Mouse (Mus musculus): Measurements from ENCODE around the gene Pth2r.

The Pth2r gene

DNA sequence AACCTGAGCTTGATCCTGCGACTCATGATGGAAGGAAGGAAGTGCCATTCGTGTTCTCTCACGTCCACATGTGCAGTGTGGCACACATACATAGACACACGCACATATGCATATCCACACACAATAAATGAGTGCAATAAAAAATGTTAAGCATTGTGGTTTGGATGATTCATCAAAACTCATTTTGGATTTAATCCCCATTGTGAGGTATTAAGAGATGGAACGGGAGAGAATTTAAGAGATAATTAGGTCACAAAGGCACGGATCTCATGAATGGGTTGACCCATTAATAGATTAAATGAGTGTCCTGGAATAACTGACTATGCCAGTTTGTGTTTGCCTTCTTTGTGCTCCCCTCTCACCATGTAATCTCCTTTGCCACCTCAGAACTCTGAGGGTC, at the start of gene Pth2r:
Pth2r (plus strand) TSS at position 301 of the 400 bp plus-strand sequence.
- DNase-seq (ENCODE audit: extremely low read depth, low read depth) = no peak

- DNase-seq (ENCODE audit: extremely low read depth, low read depth) = no peak
Observed at GRCm38 (mm10) chr1:65237712-65238111, 44.1 kb upstream of the Pth2r start.

- peak; percentile 26 for DNase-seq (ENCODE audit: extremely low read depth, low read depth)
Observed at GRCm38 (mm10) chr1:65245637-65246036, 36.2 kb upstream of the Pth2r start.

DNA sequence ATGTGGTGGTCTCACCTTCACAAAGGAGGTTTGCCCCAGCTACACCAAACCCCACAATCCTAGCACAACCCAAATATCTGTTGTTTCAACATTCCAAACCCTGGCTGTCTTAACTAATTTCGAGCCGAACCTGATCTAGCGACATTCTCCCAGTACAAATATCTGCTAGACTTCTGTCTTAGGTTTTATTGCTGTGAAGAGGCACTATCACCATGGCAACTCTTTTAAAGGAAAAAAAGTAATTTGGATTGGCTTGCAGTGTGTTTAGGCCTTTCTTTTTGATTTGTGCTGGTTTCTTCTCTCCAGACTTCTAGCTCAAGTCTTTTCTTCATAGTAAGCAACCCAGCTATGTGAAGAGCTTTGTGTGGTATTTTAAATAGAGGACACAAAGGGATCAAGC, 1.4 kb upstream of the Pth2r start:
- no peak for DNase-seq (ENCODE audit: extremely low read depth, low read depth)

GRCm38 (mm10) chr1:65282766-65283165, 910 bp downstream of the Pth2r start:
- DNase-seq (ENCODE audit: extremely low read depth, low read depth) = peak; percentile 43

- DNase-seq (ENCODE audit: extremely low read depth, low read depth) = no peak
Observed at GRCm38 (mm10) chr1:65308476-65308875, 26.6 kb downstream of the Pth2r start.

GRCm38 (mm10) chr1:65311214-65311933, 29.5 kb downstream of the Pth2r start:
- DNase-seq (ENCODE audit: extremely low read depth, low read depth) = no peak

- peak; percentile 25 for DNase-seq (ENCODE audit: extremely low read depth, low read depth)
Observed at GRCm38 (mm10) chr1:65312118-65312517, 30.3 kb downstream of the Pth2r start.

DNA sequence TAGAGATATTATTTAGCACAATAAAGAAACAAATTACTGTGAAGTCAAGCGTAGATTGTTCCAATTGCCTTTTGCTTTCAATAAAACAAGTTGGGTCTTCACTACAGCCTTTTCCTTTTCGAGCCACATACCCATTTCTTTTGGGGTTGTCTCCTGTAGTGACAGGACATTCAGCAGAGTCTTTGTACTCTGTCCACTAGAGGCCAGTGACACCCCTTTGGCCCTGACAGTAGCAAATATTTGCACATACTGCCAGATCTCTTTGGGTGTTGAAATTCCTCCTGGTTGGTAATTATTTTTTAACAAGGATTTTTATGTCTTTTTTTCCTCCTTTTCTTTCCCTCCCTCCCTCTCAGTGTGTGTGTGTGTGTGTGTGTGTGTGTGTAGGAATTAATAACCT, 31.0 kb downstream of the Pth2r start:
- DNase-seq (ENCODE audit: extremely low read depth, low read depth) = no peak

- no peak for DNase-seq (ENCODE audit: extremely low read depth, low read depth)
Observed at GRCm38 (mm10) chr1:65314054-65315021, 32.5 kb downstream of the Pth2r start.

DNA sequence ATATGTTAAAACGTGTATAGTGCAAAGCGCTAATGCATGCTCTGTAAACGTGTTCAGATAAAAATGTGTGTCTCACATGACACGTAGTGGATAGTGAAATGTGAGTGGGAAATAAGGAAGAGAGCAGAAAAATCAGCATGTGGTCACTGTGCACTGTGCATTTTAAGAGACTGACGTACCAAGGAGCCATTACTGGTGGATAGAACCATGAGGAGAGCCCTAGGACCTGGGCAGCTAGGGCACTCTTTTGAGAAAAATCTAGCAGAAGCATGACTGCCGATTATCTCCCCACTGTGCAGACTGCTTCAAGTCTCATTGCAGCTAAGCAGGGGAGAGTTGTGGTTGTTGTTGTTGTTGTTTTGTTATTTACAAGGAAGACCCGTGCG, 33.2 kb downstream of the Pth2r start:
- DNase-seq (ENCODE audit: extremely low read depth, low read depth) = no peak

- no peak for DNase-seq (ENCODE audit: extremely low read depth, low read depth)
Observed at GRCm38 (mm10) chr1:65334026-65334425, 52.2 kb downstream of the Pth2r start.

GRCm38 (mm10) chr1:65337768-65338167, 55.9 kb downstream of the Pth2r start:
- DNase-seq (ENCODE audit: extremely low read depth, low read depth) = no peak

- DNase-seq (ENCODE audit: extremely low read depth, low read depth) = no peak
Observed at GRCm38 (mm10) chr1:65340240-65340639, 58.4 kb downstream of the Pth2r start.

DNA sequence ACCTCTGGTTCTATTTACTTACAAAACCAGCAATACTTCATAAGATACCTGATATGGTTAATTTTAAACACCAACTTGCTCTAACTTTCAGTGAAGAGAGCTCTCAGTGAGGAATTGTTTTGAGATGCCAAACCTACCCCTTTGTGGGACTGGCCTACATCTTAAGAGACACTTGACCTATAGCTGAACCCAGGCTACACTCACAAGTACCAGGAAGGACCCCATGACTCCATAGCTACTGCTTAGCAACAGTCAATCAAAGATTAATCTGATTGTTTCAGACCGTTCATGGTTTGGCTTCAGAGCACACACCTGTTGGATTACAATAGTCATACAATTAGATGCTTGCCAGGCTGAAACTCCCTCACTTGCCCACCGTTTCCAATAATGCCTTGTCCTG, 71.1 kb downstream of the Pth2r start:
- no peak for DNase-seq (ENCODE audit: extremely low read depth, low read depth)

DNA sequence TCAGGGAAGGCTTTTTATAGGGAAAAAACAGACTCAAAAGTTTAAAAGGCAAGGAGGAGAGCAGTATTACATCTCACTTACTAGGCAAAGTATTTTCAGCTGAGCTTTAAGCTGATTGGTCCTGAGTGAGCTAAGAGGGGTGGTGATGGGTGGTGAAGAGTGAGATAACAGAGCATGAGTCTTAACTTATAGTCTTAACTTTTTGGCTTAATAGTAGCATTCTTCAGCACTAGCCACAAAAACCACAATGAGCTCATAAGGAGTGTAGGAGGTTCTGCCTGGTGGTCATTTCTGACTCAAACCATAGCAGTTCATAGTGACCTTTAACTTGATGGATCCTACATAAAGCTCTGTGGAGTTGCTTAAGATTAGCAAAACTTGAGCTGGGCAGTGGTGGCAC, 72.3 kb downstream of the Pth2r start:
- no peak for DNase-seq (ENCODE audit: extremely low read depth, low read depth)

GRCm38 (mm10) chr1:65388328-65388727, 106.5 kb downstream of the Pth2r start:
- DNase-seq (ENCODE audit: extremely low read depth, low read depth) = no peak

DNA sequence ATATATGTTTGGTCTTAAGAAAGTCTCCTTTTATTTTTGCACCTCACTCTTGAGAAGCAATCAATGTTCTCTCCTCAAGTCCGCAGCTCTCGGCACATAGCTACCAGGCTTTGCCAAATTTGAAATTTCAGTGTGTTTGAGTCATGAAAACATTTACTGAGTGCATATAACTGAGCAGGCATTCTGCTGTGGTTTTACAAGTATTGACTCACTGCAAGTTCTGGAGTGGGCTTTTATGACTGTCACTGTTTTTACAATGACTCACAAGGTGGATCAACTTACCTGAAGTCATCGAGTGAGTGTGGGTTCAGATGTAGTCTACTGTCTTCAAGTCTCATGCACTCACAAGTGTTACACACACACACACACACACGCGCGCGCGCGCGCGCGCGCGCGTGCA, 107.8 kb downstream of the Pth2r start:
- DNase-seq (ENCODE audit: extremely low read depth, low read depth) = no peak

DNA sequence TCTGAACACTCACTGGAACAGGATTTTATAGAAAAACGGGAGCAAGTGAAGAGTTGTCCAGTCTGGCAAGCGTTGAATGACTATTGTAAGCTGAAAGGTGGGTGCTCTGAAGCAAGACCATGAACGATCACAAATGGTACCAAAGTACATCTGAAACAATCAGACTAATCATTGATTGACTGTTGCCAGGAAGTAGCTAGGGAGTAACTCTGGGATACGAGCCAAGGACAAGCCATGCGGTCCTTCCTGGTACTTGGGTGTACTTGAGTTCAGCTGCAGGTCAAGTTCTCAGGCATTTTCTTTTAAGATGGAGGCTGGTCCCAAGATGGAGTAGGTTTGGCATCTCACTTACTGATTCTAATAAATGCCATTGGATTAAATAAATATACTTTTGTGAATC, 125.6 kb downstream of the Pth2r start:
- DNase-seq (ENCODE audit: extremely low read depth, low read depth) = no peak

DNA sequence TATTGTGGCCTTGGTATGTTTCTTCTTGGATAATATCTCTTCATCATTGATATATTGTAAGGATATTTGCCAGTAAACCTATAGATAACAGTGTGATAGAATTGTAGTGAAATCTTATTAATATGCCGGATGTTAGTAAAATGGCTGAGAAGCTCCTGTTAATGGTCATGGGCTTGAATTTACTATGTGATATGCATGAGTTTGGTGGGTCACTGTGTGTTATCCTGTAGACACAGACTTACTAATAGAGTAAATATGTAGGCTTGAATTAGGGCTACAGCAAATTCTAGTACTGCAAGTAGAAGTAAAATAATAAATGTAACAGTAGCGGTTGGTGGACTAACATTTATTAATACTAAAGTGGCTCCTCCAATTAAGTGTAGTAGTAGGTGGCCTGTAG, 139.1 kb downstream of the Pth2r start:
- no peak for DNase-seq (ENCODE audit: extremely low read depth, low read depth)

- no peak for DNase-seq (ENCODE audit: extremely low read depth, low read depth)
Observed at GRCm38 (mm10) chr1:65422501-65423010, 140.7 kb downstream of the Pth2r start.
